Mouse (Mus musculus) adrenal gland, adult 2 months (tissue): ENCODE data around the gene Gm43720. TPM values are rescaled to one million over a fixed set of nuclear protein-coding genes. Genes with fewer than 3 reads are reported as not detected.

Source experiments
- polyA plus RNA-seq: library from polyadenylated mRNA; depleted of rRNA; stranded (reverse); fragments of >200 nt; gene quantifications from 2 replicates; pipeline ENCODE4 v1.2.3, GENCODE M21; 2012; rRNA removed
- total RNA-seq, 2 experiments: library from RNA; stranded (reverse); gene quantifications; 2 replicates each; pipeline ENCODE4 v1.2.3; 2021

Gene Gm43720
- total and polyA plus RNA-seq, 3 experiments: not detected

Other genes with a start within 250 kb of the Gm43720 start
- not detected for gene Smok3c, start 226.8 kb downstream of the Gm43720 start, total RNA-seq
- not detected in 2 replicates for gene Smok3c, start 226.8 kb downstream of the Gm43720 start, polyA plus RNA-seq
- gene Zkscan1, start 194.9 kb downstream of the Gm43720 start, total RNA-seq: 10 to 100 TPM; 33.9 to 40.2 TPM
- 2.7 and 3.4 TPM in 2 replicates for gene Zkscan1, start 194.9 kb downstream of the Gm43720 start, polyA plus RNA-seq
- gene Zscan21, start 163.1 kb downstream of the Gm43720 start, total RNA-seq: 10 to 100 TPM; 14.8 to 16.7 TPM
- gene Zscan21, start 163.1 kb downstream of the Gm43720 start, polyA plus RNA-seq: 4.0 and 5.3 TPM in 2 replicates
- gene Zfp113, start 124.2 kb downstream of the Gm43720 start, total RNA-seq: 10 to 100 TPM; 11.0 to 11.5 TPM
- 6.2 and 10.5 TPM in 2 replicates for gene Zfp113, start 124.2 kb downstream of the Gm43720 start, polyA plus RNA-seq
- 100 to 1,000 TPM; 132 to 160 TPM for gene Cops6, start 118.9 kb downstream of the Gm43720 start, total RNA-seq
- 44.6 and 49.2 TPM in 2 replicates for gene Cops6, start 118.9 kb downstream of the Gm43720 start, polyA plus RNA-seq
- 10 to 100 TPM; 19.4 to 20.1 TPM for gene Ap4m1, start 108.0 kb downstream of the Gm43720 start, total RNA-seq
- 24.9 and 27.7 TPM in 2 replicates for gene Ap4m1, start 108.0 kb downstream of the Gm43720 start, polyA plus RNA-seq
- 10 to 100 TPM; 22.8 to 23.1 TPM for gene Mcm7, start 107.5 kb downstream of the Gm43720 start, total RNA-seq
- gene Mcm7, start 107.5 kb downstream of the Gm43720 start, polyA plus RNA-seq: 17.9 and 21.6 TPM in 2 replicates
- 10 to 100 TPM; 41.7 to 44.7 TPM for gene Taf6, start 92.5 kb downstream of the Gm43720 start, total RNA-seq
- 63.3 and 72.2 TPM in 2 replicates for gene Taf6, start 92.5 kb downstream of the Gm43720 start, polyA plus RNA-seq
- 10 to 100 TPM; 18.1 to 28.7 TPM for gene Cnpy4, start 92.5 kb downstream of the Gm43720 start, total RNA-seq
- 0.68 and 1.1 TPM in 2 replicates for gene Cnpy4, start 92.5 kb downstream of the Gm43720 start, polyA plus RNA-seq
- 10 to 100 TPM in 1 of 2 experiments, 1 to 10 TPM in 1; 5.0 to 11.9 TPM for gene Mblac1, start 85.6 kb downstream of the Gm43720 start, total RNA-seq
- gene Mblac1, start 85.6 kb downstream of the Gm43720 start, polyA plus RNA-seq: 9.6 and 11.1 TPM in 2 replicates
- under 1 TPM; 0.29 to 0.66 TPM for gene Nxpe5, start 54.1 kb downstream of the Gm43720 start, total RNA-seq
- 0.17 and 0.20 TPM in 2 replicates for gene Nxpe5, start 54.1 kb downstream of the Gm43720 start, polyA plus RNA-seq
- 10 to 100 TPM; 72.3 to 99.9 TPM for gene Lamtor4, start 24.5 kb downstream of the Gm43720 start, total RNA-seq
- gene Lamtor4, start 24.5 kb downstream of the Gm43720 start, polyA plus RNA-seq: 184 and 189 TPM in 2 replicates
- gene BC037034, start 15.9 kb downstream of the Gm43720 start, total RNA-seq: 10 to 100 TPM; 24.3 to 28.4 TPM
- gene BC037034, start 15.9 kb downstream of the Gm43720 start, polyA plus RNA-seq: 93.4 and 115 TPM in 2 replicates
- under 1 TPM; 0.12 to 0.28 TPM for gene Gal3st4, start 7.1 kb downstream of the Gm43720 start, total RNA-seq
- gene Gal3st4, start 7.1 kb downstream of the Gm43720 start, polyA plus RNA-seq: 0.07 TPM in 2 replicates
- gene Gpc2, start within 50 bp of the Gm43720 start, total RNA-seq: under 1 TPM; 0.35 to 0.63 TPM
- 2.3 and 3.1 TPM in 2 replicates for gene Gpc2, start within 50 bp of the Gm43720 start, polyA plus RNA-seq
- gene Stag3, start 282 bp upstream of the Gm43720 start, total RNA-seq: under 1 TPM in 1 of 2 experiments, not detected in 1; 0.06 TPM
- 0.68 TPM in 1 of 2 replicates, not detected in the other for gene Stag3, start 282 bp upstream of the Gm43720 start, polyA plus RNA-seq
- under 1 TPM in 1 of 2 experiments, not detected in 1; 0.55 TPM for gene Pvrig, start 62.0 kb upstream of the Gm43720 start, total RNA-seq
- gene Pvrig, start 62.0 kb upstream of the Gm43720 start, polyA plus RNA-seq: 0.09 and 0.10 TPM in 2 replicates
- 1 to 10 TPM; 4.5 to 10.0 TPM for gene Zfp157, start 161.5 kb upstream of the Gm43720 start, total RNA-seq
- 1.1 and 1.4 TPM in 2 replicates for gene Zfp157, start 161.5 kb upstream of the Gm43720 start, polyA plus RNA-seq